ENCODE assay signal across 7 mouse cellular contexts in genomic region chr7:16399098-16399819, GRCm38 (mm10). TPM values are rescaled to one million over a fixed set of nuclear protein-coding genes. Genes with fewer than 3 reads are reported as not detected.
DNase-seq lines count a peak whose midpoint lies in the region; ATAC-seq and TF ChIP-seq lines count a peak whose summit lies in the region.

No protein-coding gene starts in this region.

- TF ChIP-seq CTCF in heart, adult 2 months (IDR thresholded peaks at IDR 0.05), result no peak
- no peak for TF ChIP-seq CTCF in kidney, adult 2 months (conservative IDR thresholded peaks at IDR 0.05; ENCODE audit: insufficient read depth, insufficient read length, low read depth, low read length)
- TF ChIP-seq CTCF in spleen, adult 2 months (IDR thresholded peaks at IDR 0.05; ENCODE audit: extremely low read depth, insufficient read depth, insufficient read length, insufficient replicate concordance), result no peak

- no peaks in the 10 kb centered on the region for H3K9me3 ChIP-seq in embryonic facial prominence, embryonic 13.5 days
- H3K9me3 ChIP-seq in limb, embryonic 14.5 days (ENCODE audit: control insufficient read depth, low read length), result no peaks in the 10 kb centered on the region
- H3K9me3 ChIP-seq in midbrain, embryonic 16.5 days (replicated peaks; ENCODE audit: control insufficient read depth, low read length, poor library complexity, severe bottlenecking), result no peaks in the 10 kb centered on the region

- TF ChIP-seq POLR2A in heart, adult 2 months (IDR thresholded peaks at IDR 0.05; ENCODE audit: insufficient read depth, low read depth, low read length), result peak; percentile 96
- TF ChIP-seq POLR2A in kidney, adult 2 months (IDR thresholded peaks at IDR 0.05; ENCODE audit: low read depth, low read length), result peak; percentile 75
- TF ChIP-seq POLR2A in limb, embryonic 14.5 days (IDR thresholded peaks at IDR 0.05; ENCODE audit: borderline replicate concordance, extremely low read depth, insufficient read depth, insufficient read length), result no peak
- TF ChIP-seq POLR2A in spleen, adult 2 months (IDR thresholded peaks at IDR 0.05; ENCODE audit: low read depth, low read length), result peak; percentile 7

- H3K79me2 ChIP-seq in heart, adult 2 months (replicated peaks; ENCODE audit: control insufficient read depth, insufficient read depth, low read length), result no peaks in the 10 kb centered on the region; the same call in 1 of the 2 replicates

- intact Hi-C loops in heart, adult 2 months (cut with DNase I), result loop anchor here (2.0 to 5.0 kb wide), 2 partner anchors 54 to 218 kb away; partner anchors contain the start of gene Tmem160

- peak overlapping the region; percentile 100 for H3K27ac ChIP-seq in embryonic facial prominence, embryonic 13.5 days
- peak overlapping the region; percentile 100 for H3K27ac ChIP-seq in heart, adult 2 months
- H3K27ac ChIP-seq in kidney, adult 2 months (ENCODE audit: insufficient read depth, low read depth, low read length), result peak overlapping the region; percentile 99
- H3K27ac ChIP-seq in limb, embryonic 14.5 days (replicated peaks; ENCODE audit: low read depth, low read length), result peak overlapping the region; percentile 100
- H3K27ac ChIP-seq in midbrain, embryonic 16.5 days (ENCODE audit: low read length), result peak overlapping the region; percentile 100
- peak overlapping the region; percentile 100 for H3K27ac ChIP-seq in spleen, adult 2 months (ENCODE audit: insufficient read depth, low read length)

- peaks cover 20% of the 10 kb centered on the region for H3K4me1 ChIP-seq in embryonic facial prominence, embryonic 13.5 days
- peaks cover 9% of the 10 kb centered on the region for H3K4me1 ChIP-seq in heart, adult 2 months (ENCODE audit: control insufficient read depth, insufficient read depth, low read length)
- H3K4me1 ChIP-seq in kidney, adult 2 months (ENCODE audit: control insufficient read depth, insufficient read depth, low read length), result peaks cover 13% of the 10 kb centered on the region
- peaks cover 16% of the 10 kb centered on the region for H3K4me1 ChIP-seq in limb, embryonic 14.5 days (ENCODE audit: control insufficient read depth, insufficient read depth, low read length)
- peaks cover 11% of the 10 kb centered on the region for H3K4me1 ChIP-seq in midbrain, embryonic 16.5 days (ENCODE audit: control insufficient read depth, insufficient read depth, low read length)
- peaks cover 8% of the 10 kb centered on the region; the same call in 1 of the 2 replicates for H3K4me1 ChIP-seq in spleen, adult 2 months (ENCODE audit: control insufficient read depth, insufficient read depth, insufficient read length)

- ATAC-seq in embryonic facial prominence, embryonic 13.5 days (ENCODE audit: insufficient number of reproducible peaks, insufficient read depth, low FRiP score, low TSS enrichment, low read depth), result peak; percentile 80
- peak; percentile 82 for ATAC-seq in limb, embryonic 14.5 days (ENCODE audit: low FRiP score, low read depth)
- ATAC-seq in midbrain, embryonic 16.5 days, result peak; percentile 82

- H3K36me3 ChIP-seq in embryonic facial prominence, embryonic 13.5 days, result no peaks in the 10 kb centered on the region
- peaks cover 6% of the 10 kb centered on the region for H3K36me3 ChIP-seq in heart, adult 2 months (ENCODE audit: control insufficient read depth, insufficient read depth, low read length)
- H3K36me3 ChIP-seq in kidney, adult 2 months (ENCODE audit: control insufficient read depth, insufficient read depth, low read length), result no peaks in the 10 kb centered on the region
- no peaks in the 10 kb centered on the region for H3K36me3 ChIP-seq in limb, embryonic 14.5 days (ENCODE audit: control insufficient read depth, insufficient read depth, low read length)
- no peaks in the 10 kb centered on the region for H3K36me3 ChIP-seq in midbrain, embryonic 16.5 days (ENCODE audit: control insufficient read depth, insufficient read depth, low read length)
- 0 out of 2 replicates have a peak, but pooled peaks cover 1% of the 10 kb centered on the region for H3K36me3 ChIP-seq in spleen, adult 2 months (ENCODE audit: control insufficient read depth, insufficient read depth, low read length)

- WGBS in embryonic facial prominence, embryonic 13.5 days, result under 1% methylated on average over 31 of the region's 31 CpGs
- WGBS in heart, adult 2 months, result under 1% methylated on average over 31 of the region's 31 CpGs
- under 1% methylated on average over 31 of the region's 31 CpGs for WGBS in kidney, adult 2 months
- WGBS in limb, embryonic 14.5 days, result under 1% methylated on average over 31 of the region's 31 CpGs
- under 1% methylated on average over 31 of the region's 31 CpGs for WGBS in midbrain, embryonic 16.5 days
- 1% methylated on average over 31 of the region's 31 CpGs for WGBS in spleen, adult 2 months

- DNase-seq in adrenal gland, postnatal 4 days (ENCODE audit: low spot score in 2 of 2), result peak; percentile 55 to 75
- peak; percentile 91 to 95 for DNase-seq in heart, adult 2 months
- DNase-seq in kidney, adult 2 months, result peak; percentile 97
- DNase-seq in limb, embryonic 14.5 days (ENCODE audit: low spot score), result peak; percentile 97
- DNase-seq in spleen, adult 2 months (ENCODE audit: low read depth in 1 of 2, low spot score in 2 of 2), result peak; percentile 85 to 86

- peak overlapping the region; percentile 100 for H3K9ac ChIP-seq in embryonic facial prominence, embryonic 13.5 days
- H3K9ac ChIP-seq in heart, adult 2 months (ENCODE audit: low read depth, low read length), result peak overlapping the region; percentile 68
- H3K9ac ChIP-seq in limb, embryonic 14.5 days (ENCODE audit: low read depth, low read length, severe bottlenecking), result peak overlapping the region; percentile 100
- peak overlapping the region; percentile 57 for H3K9ac ChIP-seq in midbrain, embryonic 16.5 days (ENCODE audit: low read depth, low read length)

- no peaks in the 10 kb centered on the region for H3K27me3 ChIP-seq in embryonic facial prominence, embryonic 13.5 days
- H3K27me3 ChIP-seq in heart, adult 2 months (ENCODE audit: control insufficient read depth, insufficient read depth, low read length), result no peaks in the 10 kb centered on the region
- no peaks in the 10 kb centered on the region for H3K27me3 ChIP-seq in kidney, adult 2 months (replicated peaks; ENCODE audit: control insufficient read depth, insufficient read depth, low read length)
- no peaks in the 10 kb centered on the region for H3K27me3 ChIP-seq in limb, embryonic 14.5 days (ENCODE audit: control insufficient read depth, insufficient read depth, low read length)
- H3K27me3 ChIP-seq in midbrain, embryonic 16.5 days (ENCODE audit: control insufficient read depth, insufficient read depth, low read depth, low read length), result no peaks in the 10 kb centered on the region; the same call in 1 of the 2 replicates
- H3K27me3 ChIP-seq in spleen, adult 2 months (ENCODE audit: control insufficient read depth, insufficient read depth, low read length), result no peaks in the 10 kb centered on the region

- H3K4me2 ChIP-seq in embryonic facial prominence, embryonic 13.5 days, result peak overlapping the region; percentile 89
- peak overlapping the region; percentile 77 for H3K4me2 ChIP-seq in limb, embryonic 14.5 days (replicated peaks; ENCODE audit: low read depth, low read length, severe bottlenecking)
- peak overlapping the region; percentile 94 for H3K4me2 ChIP-seq in midbrain, embryonic 16.5 days (ENCODE audit: low read length)

- H3K4me3 ChIP-seq in embryonic facial prominence, embryonic 13.5 days, result peak overlapping the region; percentile 88
- H3K4me3 ChIP-seq in heart, adult 2 months, result peak overlapping the region; percentile 86
- H3K4me3 ChIP-seq in kidney, adult 2 months (ENCODE audit: insufficient read depth, low read depth, low read length), result peak overlapping the region; percentile 89
- peak overlapping the region; percentile 81 for H3K4me3 ChIP-seq in limb, embryonic 14.5 days (replicated peaks; ENCODE audit: low read length)
- H3K4me3 ChIP-seq in midbrain, embryonic 16.5 days (ENCODE audit: low read depth, low read length), result peak overlapping the region; percentile 94
- H3K4me3 ChIP-seq in spleen, adult 2 months (ENCODE audit: extremely low read depth, insufficient read depth, insufficient read length), result peak overlapping the region; percentile 93

- TF ChIP-seq EP300 in heart, adult 2 months (IDR thresholded peaks at IDR 0.05; ENCODE audit: insufficient read depth, low read depth, low read length), result no peak

RNA-seq across cellular contexts. Expression of gene Zc3h4, which starts 1.5 kb away (rescaled TPM):
- 10 to 100 TPM; 60.7 to 62.1 TPM for total RNA-seq in adrenal gland, postnatal 4 days (2021)
- polyA plus RNA-seq in embryonic facial prominence, embryonic 13.5 days (2015; fragmentation: Nextera tagmentation; extraction: Ambion mirVana), result 17.6 and 20.2 TPM in 2 replicates
- 10 to 100 TPM; 27.7 to 32.4 TPM for total RNA-seq in heart, adult 2 months (2021)
- 17.7 and 17.8 TPM in 2 replicates for polyA plus RNA-seq in heart, adult 2 months (2012; rRNA removed)
- 23.9 and 25.9 TPM in 2 replicates for polyA plus RNA-seq in kidney, adult 2 months (2012; rRNA removed)
- 49.1 and 57.6 TPM in 2 replicates for polyA plus RNA-seq in limb, embryonic 14.5 days (2012; rRNA removed)
- polyA plus RNA-seq in limb, embryonic 14.5 days (2014; fragmentation: Nextera tagmentation; extraction: Ambion mirVana), result 15.7 and 18.9 TPM in 2 replicates
- polyA plus RNA-seq in midbrain, embryonic 16.5 days (2015; fragmentation: Nextera tagmentation; extraction: Ambion mirVana), result 14.2 TPM in 2 replicates
- 47.2 and 57.2 TPM in 2 replicates for polyA plus RNA-seq in spleen, adult 2 months (2012; rRNA removed)

RNA-seq across cellular contexts. Expression of gene Sae1, which starts 11.7 kb away (rescaled TPM):
- total RNA-seq in adrenal gland, postnatal 4 days (2021), result 100 to 1,000 TPM; 100 to 101 TPM
- 373 and 383 TPM in 2 replicates for polyA plus RNA-seq in embryonic facial prominence, embryonic 13.5 days (2015; fragmentation: Nextera tagmentation; extraction: Ambion mirVana)
- total RNA-seq in heart, adult 2 months (2021), result 10 to 100 TPM; 33.0 to 36.1 TPM
- 23.4 and 45.3 TPM in 2 replicates for polyA plus RNA-seq in heart, adult 2 months (2012; rRNA removed)
- polyA plus RNA-seq in kidney, adult 2 months (2012; rRNA removed), result 23.0 and 29.2 TPM in 2 replicates
- polyA plus RNA-seq in limb, embryonic 14.5 days (2012; rRNA removed), result 143 and 172 TPM in 2 replicates
- 273 and 289 TPM in 2 replicates for polyA plus RNA-seq in limb, embryonic 14.5 days (2014; fragmentation: Nextera tagmentation; extraction: Ambion mirVana)
- 239 and 255 TPM in 2 replicates for polyA plus RNA-seq in midbrain, embryonic 16.5 days (2015; fragmentation: Nextera tagmentation; extraction: Ambion mirVana)
- polyA plus RNA-seq in spleen, adult 2 months (2012; rRNA removed), result 16.7 and 20.7 TPM in 2 replicates

RNA-seq across cellular contexts. Expression of gene Tmem160, which starts 53.3 kb away (rescaled TPM):
- 10 to 100 TPM; 39.1 to 39.9 TPM for total RNA-seq in adrenal gland, postnatal 4 days (2021)
- 46.6 and 52.1 TPM in 2 replicates for polyA plus RNA-seq in embryonic facial prominence, embryonic 13.5 days (2015; fragmentation: Nextera tagmentation; extraction: Ambion mirVana)
- total RNA-seq in heart, adult 2 months (2021), result 10 to 100 TPM; 82.9 to 88.2 TPM
- polyA plus RNA-seq in heart, adult 2 months (2012; rRNA removed), result 109 and 140 TPM in 2 replicates
- polyA plus RNA-seq in kidney, adult 2 months (2012; rRNA removed), result 112 and 125 TPM in 2 replicates
- 32.8 and 41.6 TPM in 2 replicates for polyA plus RNA-seq in limb, embryonic 14.5 days (2012; rRNA removed)
- polyA plus RNA-seq in limb, embryonic 14.5 days (2014; fragmentation: Nextera tagmentation; extraction: Ambion mirVana), result 42.7 and 51.3 TPM in 2 replicates
- polyA plus RNA-seq in midbrain, embryonic 16.5 days (2015; fragmentation: Nextera tagmentation; extraction: Ambion mirVana), result 66.9 and 75.6 TPM in 2 replicates
- 118 and 170 TPM in 2 replicates for polyA plus RNA-seq in spleen, adult 2 months (2012; rRNA removed)

Comparison
In these comparisons a context has a peak if more than half of its experiments do, and no peak if none do; other contexts are left out.
1. Peak in every context shown above with its lines: DNase-seq, ATAC-seq, H3K4me3 ChIP-seq and H3K27ac ChIP-seq.